Mouse (Mus musculus): ENCODE results near the gene Sly. TPM values are rescaled to one million over a fixed set of nuclear protein-coding genes. Genes with fewer than 3 reads are reported as not detected.
"Not testable (repeated sequence)": the region's sequence is repeated elsewhere in the genome, so short reads cannot be mapped to it uniquely, and the experiment has no call there.

Gene Sly
- polyA plus RNA-seq (2014; fragmentation: Nextera tagmentation; extraction: Ambion mirVana) = not detected in 2 replicates

DNA sequence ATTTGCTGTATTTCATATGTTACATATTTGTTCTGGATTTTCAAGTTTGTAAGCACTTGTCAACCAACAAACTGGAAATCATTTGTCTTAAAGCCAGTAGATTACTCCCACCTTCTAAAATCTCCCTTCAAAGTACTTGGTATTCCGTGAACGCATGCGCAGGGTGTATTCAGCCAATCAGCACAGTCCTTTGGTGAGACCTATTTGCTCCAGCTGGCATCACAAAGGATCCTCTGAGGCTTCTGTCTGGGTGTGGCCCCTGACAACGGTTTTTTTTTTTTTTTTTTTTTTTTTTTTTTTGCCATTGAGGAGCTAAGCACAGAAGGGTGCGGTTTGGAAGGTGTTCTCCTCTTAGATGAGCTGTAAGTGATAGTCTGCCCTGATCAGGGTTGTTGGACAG lies at the start of gene Sly:
Gene Sly, plus strand, starts transcription at position 301 of the 400 bp plus-strand sequence.
- no CpG with 5 or more reads among the region's 5 CpGs for WGBS
- H3K9me3 ChIP-seq (ENCODE audit: control insufficient read depth, low read length); H3K4me2 ChIP-seq; H3K4me1 ChIP-seq (replicated peaks; ENCODE audit: control insufficient read depth, insufficient read depth, low read length); H3K27me3 ChIP-seq (replicated peaks; ENCODE audit: control insufficient read depth, insufficient read depth, low read length); H3K27ac ChIP-seq (ENCODE audit: low read depth, low read length); H3K9ac ChIP-seq (ENCODE audit: low read depth, low read length); H3K4me3 ChIP-seq (ENCODE audit: low read depth, low read length); H3K36me3 ChIP-seq (ENCODE audit: control insufficient read depth, insufficient read depth, low read length); ATAC-seq (replicated peaks; ENCODE audit: low FRiP score); DNase-seq (ENCODE audit: low spot score): not testable (repeated sequence)
